Mouse (Mus musculus) neural tube, embryonic 10.5 days (tissue): ENCODE results near the gene Nepro.

Experiments used
- DNase-seq: peaks from one replicate; pipeline ENCODE4 v3.0.0-alpha.2; 2017; ENCODE audit warnings: low spot score; ENCODE audit errors: extremely low spot score

Nepro gene

DNA sequence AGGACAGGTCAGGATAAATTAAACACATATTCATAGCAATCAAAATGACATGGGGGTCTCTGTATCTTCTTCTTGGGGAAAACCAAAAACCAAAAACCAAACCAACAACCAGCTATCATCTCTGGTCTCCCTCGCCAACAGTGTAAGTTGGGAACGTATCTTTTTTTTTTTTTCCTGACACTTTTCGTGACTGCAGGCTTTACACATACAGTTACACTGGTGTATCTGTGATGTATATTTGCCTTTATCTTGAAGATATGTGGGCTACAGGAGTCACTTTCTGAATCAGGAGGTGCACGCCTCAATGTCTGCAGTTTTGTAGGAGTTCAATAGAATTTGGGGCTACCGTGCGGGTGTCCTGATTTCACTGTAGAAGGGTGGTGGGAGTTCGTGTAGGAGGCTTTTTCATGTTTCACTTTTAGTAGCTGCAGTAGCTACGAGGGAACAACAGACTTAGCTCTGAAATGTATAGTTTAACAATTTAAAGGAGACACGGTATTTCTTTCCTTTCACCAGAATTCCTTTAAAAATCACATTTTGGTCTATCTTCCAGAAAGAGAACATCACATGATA, 42.3 kb downstream of the Nepro start:
- no peak for DNase-seq

DNA sequence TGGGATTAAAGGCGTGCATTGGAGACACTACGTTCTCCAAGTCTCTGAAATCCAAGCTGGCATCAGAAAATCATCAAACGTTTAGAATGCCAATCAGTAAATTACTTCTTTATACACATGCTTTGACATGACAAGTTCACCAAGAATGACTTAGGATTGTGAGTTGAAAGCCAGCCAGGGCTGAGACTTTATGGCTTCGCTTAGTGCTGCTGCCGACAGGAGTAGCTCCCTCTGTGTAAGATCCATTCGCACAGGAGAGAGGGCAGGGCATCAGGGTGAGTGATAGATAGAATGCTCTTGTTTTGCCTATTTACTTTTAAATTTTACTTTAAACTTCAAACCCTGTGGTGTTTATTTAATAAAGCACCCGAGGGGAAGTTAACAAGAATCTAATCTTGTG, 43.4 kb downstream of the Nepro start:
- DNase-seq = no peak

DNA sequence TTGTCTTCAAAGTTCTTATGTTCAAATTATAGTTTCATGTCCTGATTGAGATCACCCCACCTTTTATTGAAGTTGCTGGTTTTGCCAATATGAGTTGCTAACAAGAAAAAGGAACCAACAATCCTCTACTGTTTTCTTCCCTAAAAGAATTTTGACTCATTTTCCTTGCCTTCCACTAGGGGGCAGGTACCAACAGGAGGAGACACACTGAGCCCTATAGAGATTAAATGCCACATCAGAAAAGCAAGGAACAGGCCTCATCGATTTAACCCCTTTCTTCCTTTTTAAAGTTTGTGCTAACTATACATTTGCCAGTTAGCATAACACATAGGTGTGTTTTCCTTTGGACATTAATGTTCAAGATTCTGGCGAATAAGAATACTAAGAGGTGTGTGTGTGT, 43.9 kb downstream of the Nepro start:
- DNase-seq = no peak

DNA sequence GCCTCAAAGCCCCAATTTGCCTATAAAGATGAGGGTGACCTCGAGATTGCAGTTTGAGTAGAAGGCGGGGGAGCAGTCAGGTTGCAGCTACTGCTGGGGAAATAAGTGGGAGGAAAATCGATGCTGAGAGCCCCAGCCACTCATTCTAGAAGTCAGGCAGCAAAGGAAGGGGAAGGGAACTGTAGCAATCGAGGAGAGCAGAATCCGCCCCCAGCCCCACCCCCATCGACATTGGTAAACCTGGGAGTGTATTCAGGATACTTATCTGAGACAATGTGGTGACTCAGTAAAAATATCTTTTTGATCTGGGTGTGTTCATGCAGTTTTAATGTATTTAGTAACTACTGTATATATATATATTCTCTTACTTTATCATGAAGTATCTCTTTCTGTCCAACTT, 48.5 kb downstream of the Nepro start:
- no peak for DNase-seq

DNA sequence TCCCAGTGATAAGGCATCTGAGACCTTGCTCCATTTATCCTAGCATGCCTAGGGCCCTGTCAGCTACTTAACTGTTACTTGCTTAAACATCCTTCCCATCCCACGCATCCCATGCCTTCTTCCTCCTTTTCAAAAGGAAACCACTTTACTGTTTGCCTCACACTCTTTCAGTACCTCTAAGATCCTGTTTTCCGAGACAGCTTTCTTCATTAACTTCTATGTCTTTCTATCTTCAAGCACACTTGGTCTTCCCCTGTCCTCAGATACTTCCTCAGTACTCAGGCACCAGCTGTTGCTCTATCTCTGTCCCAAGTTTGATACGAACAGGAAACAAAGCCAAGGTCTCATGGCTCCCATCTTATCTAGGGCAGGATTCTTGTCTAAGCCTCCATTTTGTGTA, 49.6 kb downstream of the Nepro start:
- DNase-seq = no peak

DNA sequence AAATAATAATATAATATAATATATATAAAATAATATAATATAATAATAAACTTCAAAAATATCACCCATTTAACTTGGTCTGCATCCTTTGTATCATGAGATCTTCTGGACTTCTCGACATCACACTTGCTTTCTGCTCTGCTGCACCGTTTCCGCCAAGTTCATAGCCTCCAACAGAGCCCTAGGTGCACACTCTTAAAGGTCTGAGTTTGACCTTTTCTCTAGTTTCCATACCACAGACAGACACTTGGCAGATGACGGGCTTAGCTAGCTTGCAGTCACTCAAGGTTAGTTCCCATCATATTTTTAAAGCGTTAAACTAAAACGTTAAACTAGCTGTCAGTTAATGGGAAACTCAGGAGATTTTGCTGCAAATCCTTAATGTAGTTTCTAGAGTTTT, 50.1 kb downstream of the Nepro start:
- no peak for DNase-seq

DNA sequence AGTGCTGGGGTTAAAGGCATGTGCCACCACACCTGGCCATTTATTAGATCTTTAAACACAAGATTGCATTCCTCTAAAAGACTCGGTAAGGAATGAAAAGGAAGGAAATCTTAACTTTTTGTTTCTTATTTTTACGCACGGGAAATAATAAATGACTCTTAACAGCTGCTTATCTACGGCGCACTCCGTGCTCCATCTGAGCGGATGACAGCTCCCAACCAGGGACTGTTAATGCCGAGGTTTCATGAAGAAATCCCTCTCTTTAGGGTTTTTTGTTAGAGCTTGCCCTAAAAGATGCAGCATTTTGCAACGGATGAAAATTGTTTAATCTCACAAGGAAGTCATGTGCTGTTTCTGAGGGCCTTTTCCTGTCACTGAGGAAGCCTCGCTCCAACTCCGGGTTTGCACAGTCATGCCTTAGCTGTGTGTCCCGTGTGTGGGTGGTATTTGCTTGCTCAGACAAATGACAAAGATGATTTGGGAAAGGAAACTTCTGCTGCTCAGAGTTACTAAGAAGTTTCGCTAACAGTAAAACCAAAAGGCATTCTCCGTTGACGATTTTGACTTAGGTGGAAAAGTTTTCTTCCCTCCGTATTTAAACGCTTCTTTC, 54.5 kb downstream of the Nepro start:
- DNase-seq = no peak

DNA sequence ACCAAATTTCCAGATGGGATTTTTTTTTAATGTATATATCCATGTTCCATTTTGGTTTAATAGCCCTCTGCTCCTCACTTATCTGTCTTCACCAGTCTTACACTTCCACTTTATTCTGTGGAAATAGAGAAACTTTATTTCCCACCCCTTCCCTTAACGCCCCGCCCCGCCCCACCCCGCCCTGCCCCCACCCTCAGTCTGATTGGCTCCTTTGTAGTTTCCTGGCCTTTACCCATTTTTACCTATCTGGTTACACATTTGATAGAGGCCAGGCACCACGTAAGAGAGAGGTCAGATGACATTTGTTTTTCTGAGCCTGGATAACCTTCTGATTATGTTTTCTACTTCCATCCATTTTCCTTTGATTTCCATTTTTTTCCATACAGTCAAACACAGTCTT, 55.4 kb downstream of the Nepro start:
- DNase-seq = no peak

DNA sequence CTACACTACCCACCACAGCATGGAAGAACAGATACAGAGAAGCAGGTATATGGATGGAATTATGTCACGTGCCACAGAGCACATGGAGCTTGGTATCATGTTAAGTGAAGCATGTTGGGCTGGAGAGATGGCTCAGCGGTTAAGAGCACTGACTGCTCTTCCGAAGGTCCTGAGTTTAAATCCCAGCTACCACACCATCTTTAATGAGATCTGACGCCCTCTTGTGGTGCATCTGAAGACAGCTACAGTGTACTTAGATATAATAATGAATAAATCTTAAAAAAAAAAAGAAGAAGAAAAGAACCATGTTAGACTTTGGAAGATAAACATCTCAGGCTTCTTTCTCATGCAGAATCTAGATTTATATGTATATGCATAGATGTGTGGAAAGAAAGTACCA, 56.6 kb downstream of the Nepro start:
- no peak for DNase-seq
